ENCODE assay signal across 8 mouse cellular contexts in genomic region chr3:135439651-135440050, GRCm38 (mm10). TPM values are rescaled to one million over a fixed set of nuclear protein-coding genes. Genes with fewer than 3 reads are reported as not detected.
DNase-seq lines count a peak whose midpoint lies in the region; ATAC-seq and TF ChIP-seq lines count a peak whose summit lies in the region.

No protein-coding gene starts in this region.

- H3K9me3 ChIP-seq in liver, embryonic 12.5 days (replicated peaks): no peaks in the 10 kb centered on the region

- intact Hi-C loops in heart, adult 2 months (cut with DNase I): loop anchor here (2.0 kb wide), 1 partner anchor 81 kb away; no protein-coding TSS in a partner anchor
- intact Hi-C loops in heart, postnatal 10 days (cut with DNase I): loop anchor here (5.0 kb wide), 1 partner anchor 253 kb away; the partner anchor contains the start of gene Nfkb1

- peak overlapping the region; percentile 81 for H3K4me2 ChIP-seq in liver, embryonic 12.5 days

- ATAC-seq in liver, embryonic 12.5 days: no peak

- H3K27ac ChIP-seq in heart, adult 2 months: peak overlapping the region; percentile 99
- H3K27ac ChIP-seq in thymus, adult 2 months (ENCODE audit: control insufficient read depth, insufficient read depth, low read length): peak overlapping the region; percentile 92
- peak overlapping the region; percentile 100 for H3K27ac ChIP-seq in liver, embryonic 12.5 days

- H3K36me3 ChIP-seq in heart, adult 2 months (ENCODE audit: control insufficient read depth, insufficient read depth, low read length): peaks cover 32% of the 10 kb centered on the region
- H3K36me3 ChIP-seq in thymus, adult 2 months (ENCODE audit: control insufficient read depth, insufficient read depth, low read length): peaks cover 14% of the 10 kb centered on the region
- H3K36me3 ChIP-seq in liver, embryonic 12.5 days: peaks cover 28% of the 10 kb centered on the region

- H3K79me2 ChIP-seq in heart, adult 2 months (replicated peaks; ENCODE audit: control insufficient read depth, insufficient read depth, low read length): peaks cover 2% of the 10 kb centered on the region; the same call in 1 of the 2 replicates

- H3K4me3 ChIP-seq in heart, adult 2 months: peak overlapping the region; percentile 71
- H3K4me3 ChIP-seq in thymus, adult 2 months (ENCODE audit: control insufficient read depth, insufficient read depth, low read length): peak overlapping the region; percentile 82
- peak overlapping the region; percentile 78 for H3K4me3 ChIP-seq in liver, embryonic 12.5 days

- no peak for TF ChIP-seq EP300 in heart, adult 2 months (IDR thresholded peaks at IDR 0.05; ENCODE audit: insufficient read depth, low read depth, low read length)

- H3K9ac ChIP-seq in heart, adult 2 months (ENCODE audit: low read depth, low read length): peak overlapping the region; percentile 98
- H3K9ac ChIP-seq in liver, embryonic 12.5 days: peak overlapping the region; percentile 97

- WGBS in heart, adult 2 months: under 1% methylated on average over 15 of the region's 15 CpGs
- WGBS in thymus, adult 2 months: under 1% methylated on average over 15 of the region's 15 CpGs
- 1% methylated on average over 15 of the region's 15 CpGs for WGBS in liver, embryonic 12.5 days (ENCODE audit: insufficient replicate concordance)

- no peak for TF ChIP-seq POLR2A in heart, adult 2 months (IDR thresholded peaks at IDR 0.05; ENCODE audit: insufficient read depth, low read depth, low read length)
- no peak; the same call in 1 of the 2 replicates for TF ChIP-seq POLR2A in thymus, adult 2 months (IDR thresholded peaks at IDR 0.05; ENCODE audit: control insufficient read depth, extremely low read depth, insufficient read depth, low read length, poor library complexity)

- DNase-seq in heart, adult 2 months: no peak
- DNase-seq in heart, postnatal 10 days: no peak
- no peak for DNase-seq in thymus, adult 2 months
- no peak for DNase-seq in thymus, postnatal 36 days
- no peak for DNase-seq in right cerebral cortex, postnatal 4 days
- DNase-seq in layer of hippocampus, adult 18-20 months (ENCODE audit: low spot score in 2 of 2): no peak
- DNase-seq in cerebellum, postnatal 14 days: no peak

- no peak for TF ChIP-seq CTCF in heart, adult 2 months (IDR thresholded peaks at IDR 0.05)
- no peak for TF ChIP-seq CTCF in thymus, adult 2 months (IDR thresholded peaks at IDR 0.05; ENCODE audit: borderline replicate concordance, control insufficient read depth, extremely low read depth, insufficient read depth, low read length, poor library complexity)

- no peaks in the 10 kb centered on the region for H3K27me3 ChIP-seq in heart, adult 2 months (ENCODE audit: control insufficient read depth, insufficient read depth, low read length)
- H3K27me3 ChIP-seq in thymus, adult 2 months (ENCODE audit: control insufficient read depth, insufficient read depth, low read length): no peaks in the 10 kb centered on the region
- H3K27me3 ChIP-seq in liver, embryonic 12.5 days (replicated peaks): no peaks in the 10 kb centered on the region

- H3K4me1 ChIP-seq in heart, adult 2 months (ENCODE audit: control insufficient read depth, insufficient read depth, low read length): peaks cover 8% of the 10 kb centered on the region
- H3K4me1 ChIP-seq in thymus, adult 2 months (replicated peaks; ENCODE audit: control insufficient read depth, insufficient read depth, low read length): no peaks in the 10 kb centered on the region
- H3K4me1 ChIP-seq in liver, embryonic 12.5 days: peaks cover 38% of the 10 kb centered on the region

RNA-seq across cellular contexts. Expression of gene Ube2d3, which starts 1.7 kb away (rescaled TPM):
- 100 to 1,000 TPM; 357 to 416 TPM for total RNA-seq in heart, adult 2 months (2021)
- 285 and 532 TPM in 2 replicates for polyA plus RNA-seq in heart, adult 2 months (2012; rRNA removed)
- 100 to 1,000 TPM; 358 to 365 TPM for total RNA-seq in heart, postnatal 10 days (2021)
- polyA plus RNA-seq in thymus, adult 2 months (2012; rRNA removed): 552 and 608 TPM in 2 replicates
- 331 and 332 TPM in 2 replicates for polyA plus RNA-seq in liver, embryonic 12.5 days (2016; fragmentation: Nextera tagmentation; extraction: Ambion mirVana)
- total RNA-seq in layer of hippocampus, adult 18-20 months (2021): 100 to 1,000 TPM; 233 to 238 TPM

RNA-seq across cellular contexts. Expression of gene Cisd2, which starts 15.9 kb away (rescaled TPM):
- 10 to 100 TPM; 47.1 to 55.0 TPM for total RNA-seq in heart, adult 2 months (2021)
- 20.6 and 31.4 TPM in 2 replicates for polyA plus RNA-seq in heart, adult 2 months (2012; rRNA removed)
- 10 to 100 TPM; 38.5 to 41.7 TPM for total RNA-seq in heart, postnatal 10 days (2021)
- polyA plus RNA-seq in thymus, adult 2 months (2012; rRNA removed): 39.3 and 50.4 TPM in 2 replicates
- polyA plus RNA-seq in liver, embryonic 12.5 days (2016; fragmentation: Nextera tagmentation; extraction: Ambion mirVana): 45.4 and 45.7 TPM in 2 replicates
- total RNA-seq in layer of hippocampus, adult 18-20 months (2021): 10 to 100 TPM; 32.1 to 32.4 TPM

RNA-seq across cellular contexts. Expression of gene Manba, which starts 45.8 kb away (rescaled TPM):
- total RNA-seq in heart, adult 2 months (2021): 10 to 100 TPM; 15.7 to 16.4 TPM
- 8.2 and 13.3 TPM in 2 replicates for polyA plus RNA-seq in heart, adult 2 months (2012; rRNA removed)
- total RNA-seq in heart, postnatal 10 days (2021): 10 to 100 TPM; 22.5 to 26.8 TPM
- polyA plus RNA-seq in thymus, adult 2 months (2012; rRNA removed): 7.2 and 7.6 TPM in 2 replicates
- 6.8 and 7.3 TPM in 2 replicates for polyA plus RNA-seq in liver, embryonic 12.5 days (2016; fragmentation: Nextera tagmentation; extraction: Ambion mirVana)
- 1 to 10 TPM; 8.5 TPM for total RNA-seq in layer of hippocampus, adult 18-20 months (2021)
